Mouse (Mus musculus): ENCODE measurements around the gene Hmg20b.

DNA sequence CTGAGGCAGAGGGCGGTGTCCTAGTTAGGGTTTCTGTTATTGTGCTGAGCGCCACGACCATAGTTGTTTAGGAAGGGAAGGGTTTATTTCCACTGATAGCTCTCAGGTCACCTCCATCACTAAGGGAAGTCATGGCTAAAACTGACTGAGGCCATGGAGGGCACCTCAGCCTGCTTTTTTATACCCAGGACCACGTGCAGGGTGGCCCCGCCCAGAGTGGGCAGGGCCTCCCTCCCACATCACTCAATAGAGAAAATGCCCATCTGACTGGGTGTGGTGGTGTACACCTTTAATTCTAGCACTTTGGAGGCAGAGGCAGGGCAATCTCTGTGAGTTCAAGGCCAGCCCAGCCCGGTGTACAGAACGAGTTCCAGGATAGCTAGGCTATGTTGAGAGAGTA lies 36.1 kb downstream of the Hmg20b start:
- TF ChIP-seq POLR2A (IDR thresholded peaks at IDR 0.05; ENCODE audit: borderline replicate concordance, insufficient read depth, low read length) (no peak), CTCF (IDR thresholded peaks at IDR 0.05; ENCODE audit: borderline replicate concordance, insufficient read depth, low read depth, low read length) (no peak)

Measured in cerebellum, adult 2 months (tissue).